Mouse (Mus musculus): Measurements from ENCODE around the gene Gm8797. TPM values are rescaled to one million over a fixed set of nuclear protein-coding genes. Genes with fewer than 3 reads are reported as not detected.
"Not testable (repeated sequence)": the region's sequence is repeated elsewhere in the genome, so short reads cannot be mapped to it uniquely, and the experiment has no call there.

Gene Gm8797
- polyA plus RNA-seq (2014; fragmentation: Nextera tagmentation; extraction: Ambion mirVana), result 18.5 and 22.4 TPM in 2 replicates

GRCm38 (mm10) chr3:5750506-5750905, at the start of gene Gm8797:
Gene Gm8797 (plus strand): TSS chr3:5750806.
- H3K27me3 ChIP-seq (ENCODE audit: control insufficient read depth, insufficient read depth, low read length); H3K27ac ChIP-seq (ENCODE audit: low read depth, low read length); H3K9me3 ChIP-seq (ENCODE audit: control insufficient read depth, low read length); H3K4me2 ChIP-seq (replicated peaks; ENCODE audit: low read depth, low read length); H3K36me3 ChIP-seq (ENCODE audit: control insufficient read depth, insufficient read depth, low read length); H3K9ac ChIP-seq (ENCODE audit: low read depth, low read length); H3K4me1 ChIP-seq (replicated peaks; ENCODE audit: control insufficient read depth, insufficient read depth, low read length); H3K4me3 ChIP-seq (ENCODE audit: low read depth, low read length); ATAC-seq (ENCODE audit: low FRiP score); DNase-seq (ENCODE audit: low spot score): not testable (repeated sequence)
- 93% methylated on average over 9 of the region's 9 CpGs for WGBS

DNA sequence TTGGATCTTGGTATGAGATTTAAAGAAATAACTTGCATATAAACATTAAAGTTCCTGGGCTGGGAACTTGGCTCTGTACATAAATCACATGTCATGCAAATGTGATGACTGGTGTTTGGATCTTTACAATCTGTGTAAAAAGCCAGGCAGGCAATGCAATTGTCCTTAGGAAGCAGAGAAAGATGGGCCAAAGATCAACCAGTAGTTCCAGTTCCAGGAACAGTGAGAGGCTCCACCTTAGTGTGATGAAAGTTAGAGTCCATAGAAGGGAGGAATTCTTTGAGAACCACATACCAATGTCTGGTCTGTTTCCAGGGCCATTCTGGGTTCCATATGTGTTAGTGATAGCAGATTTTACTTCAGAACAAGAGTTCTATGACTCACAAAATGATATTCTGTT, 36.1 kb upstream of the Gm8797 start:
- Histone ChIP-seq H3K36me3 (ENCODE audit: control insufficient read depth, insufficient read depth, low read length) (no peaks in the 10 kb centered on the region), H3K27ac (ENCODE audit: low read depth, low read length) (no peak overlapping the region), H3K4me1 (replicated peaks; ENCODE audit: control insufficient read depth, insufficient read depth, low read length) (no peaks in the 10 kb centered on the region), H3K9ac (ENCODE audit: low read depth, low read length) (no peak overlapping the region), H3K4me2 (replicated peaks; ENCODE audit: low read depth, low read length) (no peak overlapping the region), H3K4me3 (ENCODE audit: low read depth, low read length) (no peak overlapping the region), H3K9me3 (ENCODE audit: control insufficient read depth, low read length) (no peaks in the 10 kb centered on the region), H3K27me3 (ENCODE audit: control insufficient read depth, insufficient read depth, low read length) (no peaks in the 10 kb centered on the region)
- ATAC-seq (ENCODE audit: low FRiP score), result no peak
- no peak for DNase-seq (ENCODE audit: low spot score)

- Histone ChIP-seq H3K27ac (ENCODE audit: low read depth, low read length) (no peak overlapping the region), H3K4me2 (replicated peaks; ENCODE audit: low read depth, low read length) (no peak overlapping the region), H3K36me3 (ENCODE audit: control insufficient read depth, insufficient read depth, low read length) (no peaks in the 10 kb centered on the region), H3K9ac (ENCODE audit: low read depth, low read length) (no peak overlapping the region), H3K9me3 (ENCODE audit: control insufficient read depth, low read length) (no peaks in the 10 kb centered on the region), H3K27me3 (ENCODE audit: control insufficient read depth, insufficient read depth, low read length) (no peaks in the 10 kb centered on the region), H3K4me3 (ENCODE audit: low read depth, low read length) (no peak overlapping the region), H3K4me1 (replicated peaks; ENCODE audit: control insufficient read depth, insufficient read depth, low read length) (no peaks in the 10 kb centered on the region)
- ATAC-seq (ENCODE audit: low FRiP score), result no peak
- no peak for DNase-seq (ENCODE audit: low spot score)
Measured at GRCm38 (mm10) chr3:5732931-5733330, 17.7 kb upstream of the Gm8797 start.

DNA sequence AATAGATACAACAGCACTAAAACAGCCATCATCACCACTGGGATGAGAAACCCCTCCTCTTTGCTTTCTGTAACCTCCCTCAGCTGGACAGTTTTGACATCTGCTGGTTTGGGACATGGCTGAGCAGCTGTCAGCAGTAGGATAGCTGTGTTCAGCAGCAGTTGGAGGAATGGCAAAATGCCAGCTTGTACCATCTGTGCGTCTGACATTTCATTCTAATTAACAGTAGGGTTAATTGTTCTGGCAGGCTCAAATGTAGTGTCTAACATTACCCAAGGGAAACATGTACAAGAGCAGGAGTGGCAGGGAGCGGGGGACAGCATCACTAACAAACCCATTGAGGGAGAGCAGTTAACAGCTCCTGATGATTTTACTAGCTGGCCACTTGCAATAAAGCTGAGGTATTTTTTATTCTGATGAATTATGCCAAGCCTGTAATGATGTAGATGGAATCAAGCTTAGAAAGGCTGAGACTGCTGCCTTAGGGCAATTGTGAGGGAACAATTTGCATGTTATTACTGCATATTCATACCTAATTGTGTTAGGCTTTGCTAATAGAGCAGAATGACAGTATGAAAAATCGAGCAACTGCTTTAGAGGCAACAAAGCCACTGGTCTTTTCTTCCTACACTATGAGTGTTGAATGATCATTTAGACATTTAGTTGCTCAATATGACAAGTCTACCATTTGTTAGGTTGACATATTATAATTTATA, 4.3 kb downstream of the Gm8797 start:
- H3K27ac ChIP-seq (ENCODE audit: low read depth, low read length), result no peak overlapping the region
- WGBS, result 41% methylated on average over 3 of the region's 3 CpGs
- no peak overlapping the region for H3K4me3 ChIP-seq (ENCODE audit: low read depth, low read length)
- H3K36me3 ChIP-seq (ENCODE audit: control insufficient read depth, insufficient read depth, low read length), result no peaks in the 10 kb centered on the region
- H3K9me3 ChIP-seq (ENCODE audit: control insufficient read depth, low read length), result no peaks in the 10 kb centered on the region
- ATAC-seq (ENCODE audit: low FRiP score) (peak; percentile 96), DNase-seq (ENCODE audit: low spot score) (peak; percentile 71)
- H3K4me2 ChIP-seq (replicated peaks; ENCODE audit: low read depth, low read length), result no peak overlapping the region
- H3K9ac ChIP-seq (ENCODE audit: low read depth, low read length), result no peak overlapping the region
- no peaks in the 10 kb centered on the region for H3K27me3 ChIP-seq (ENCODE audit: control insufficient read depth, insufficient read depth, low read length)
- no peaks in the 10 kb centered on the region for H3K4me1 ChIP-seq (replicated peaks; ENCODE audit: control insufficient read depth, insufficient read depth, low read length)

- H3K4me3 ChIP-seq (ENCODE audit: low read depth, low read length), result no peak overlapping the region
- DNase-seq (ENCODE audit: low spot score), result no peak
- ATAC-seq (ENCODE audit: low FRiP score), result no peak
Measured at GRCm38 (mm10) chr3:5766256-5766655, 15.7 kb downstream of the Gm8797 start.

GRCm38 (mm10) chr3:5776894-5777293, 26.3 kb downstream of the Gm8797 start:
- Histone ChIP-seq H3K4me1 (replicated peaks; ENCODE audit: control insufficient read depth, insufficient read depth, low read length) (no peaks in the 10 kb centered on the region), H3K27me3 (ENCODE audit: control insufficient read depth, insufficient read depth, low read length) (no peaks in the 10 kb centered on the region), H3K27ac (ENCODE audit: low read depth, low read length) (no peak overlapping the region), H3K9me3 (ENCODE audit: control insufficient read depth, low read length) (no peaks in the 10 kb centered on the region), H3K36me3 (ENCODE audit: control insufficient read depth, insufficient read depth, low read length) (no peaks in the 10 kb centered on the region), H3K4me3 (ENCODE audit: low read depth, low read length) (no peak overlapping the region), H3K4me2 (replicated peaks; ENCODE audit: low read depth, low read length) (no peak overlapping the region), H3K9ac (ENCODE audit: low read depth, low read length) (no peak overlapping the region)
- ATAC-seq (ENCODE audit: low FRiP score) (no peak), DNase-seq (ENCODE audit: low spot score) (no peak)
- 86% methylated on average over 2 of the region's 2 CpGs for WGBS

More at GRCm38 (mm10) chr3:5766256-5766655, 15.7 kb downstream of the Gm8797 start:
- H3K9ac ChIP-seq (ENCODE audit: low read depth, low read length), result no peak overlapping the region
- no peak overlapping the region for H3K27ac ChIP-seq (ENCODE audit: low read depth, low read length)
- H3K36me3 ChIP-seq (ENCODE audit: control insufficient read depth, insufficient read depth, low read length), result no peaks in the 10 kb centered on the region
- H3K4me2 ChIP-seq (replicated peaks; ENCODE audit: low read depth, low read length), result no peak overlapping the region
- no peaks in the 10 kb centered on the region for H3K9me3 ChIP-seq (ENCODE audit: control insufficient read depth, low read length)
- H3K27me3 ChIP-seq (ENCODE audit: control insufficient read depth, insufficient read depth, low read length), result no peaks in the 10 kb centered on the region
- 65% methylated on average over 3 of the region's 3 CpGs for WGBS
- no peaks in the 10 kb centered on the region for H3K4me1 ChIP-seq (replicated peaks; ENCODE audit: control insufficient read depth, insufficient read depth, low read length)
